Mouse (Mus musculus): Measurements from ENCODE around the gene 4932438A13Rik. TPM values are rescaled to one million over a fixed set of nuclear protein-coding genes. Genes with fewer than 3 reads are reported as not detected.

Gene 4932438A13Rik
- polyA plus RNA-seq, 1 experiment: 1.1 TPM

- no peak for TF ChIP-seq GATA1 (IDR thresholded peaks at IDR 0.05; ENCODE audit: borderline replicate concordance, low read length)
- no peak for TF ChIP-seq FLI1 (IDR thresholded peaks at IDR 0.05; ENCODE audit: low read length)
- peaks cover 81% of the 10 kb centered on the region for H3K4me1 ChIP-seq
- H3K9me3 ChIP-seq: no peaks in the 10 kb centered on the region
- peaks cover 2% of the 10 kb centered on the region for H3K27me3 ChIP-seq (replicated peaks)
- H3K36me3 ChIP-seq (replicated peaks; ENCODE audit: low read length): no peaks in the 10 kb centered on the region
- H3K4me3 ChIP-seq (replicated peaks): no peak overlapping the region
Observed at GRCm38 (mm10) chr3:36835525-36836203, 27.2 kb upstream of the 4932438A13Rik start.

GRCm38 (mm10) chr3:36836833-36837232 is 26.1 kb upstream of the 4932438A13Rik start:
- no peaks in the 10 kb centered on the region for H3K36me3 ChIP-seq (replicated peaks; ENCODE audit: low read length)
- peaks cover 76% of the 10 kb centered on the region for H3K4me1 ChIP-seq
- TF ChIP-seq FLI1 (IDR thresholded peaks at IDR 0.05; ENCODE audit: low read length) (no peak), GATA1 (IDR thresholded peaks at IDR 0.05; ENCODE audit: borderline replicate concordance, low read length) (no peak)
- H3K4me3 ChIP-seq (replicated peaks): peak overlapping the region; percentile 64
- peaks cover 2% of the 10 kb centered on the region for H3K27me3 ChIP-seq (replicated peaks)
- no peaks in the 10 kb centered on the region for H3K9me3 ChIP-seq

GRCm38 (mm10) chr3:36840650-36841555 is 22.0 kb upstream of the 4932438A13Rik start:
- H3K27me3 ChIP-seq (replicated peaks): peaks cover 2% of the 10 kb centered on the region
- TF ChIP-seq GATA1 (IDR thresholded peaks at IDR 0.05; ENCODE audit: borderline replicate concordance, low read length): no peak
- no peak for TF ChIP-seq FLI1 (IDR thresholded peaks at IDR 0.05; ENCODE audit: low read length)
- H3K36me3 ChIP-seq (replicated peaks; ENCODE audit: low read length): peaks cover 6% of the 10 kb centered on the region
- H3K4me1 ChIP-seq: peaks cover 36% of the 10 kb centered on the region
- peaks cover 9% of the 10 kb centered on the region for H3K9me3 ChIP-seq
- peak overlapping the region; percentile 70 for H3K4me3 ChIP-seq (replicated peaks)

- Histone ChIP-seq H3K36me3 (replicated peaks; ENCODE audit: low read length) (no peaks in the 10 kb centered on the region), H3K9me3 (no peaks in the 10 kb centered on the region), H3K27me3 (replicated peaks) (no peaks in the 10 kb centered on the region), H3K4me1 (peaks cover 21% of the 10 kb centered on the region), H3K4me3 (replicated peaks) (peak overlapping the region; percentile 85)
- no peak; the same call in 2 of the 3 replicates for TF ChIP-seq GATA1 (IDR thresholded peaks at IDR 0.05; ENCODE audit: borderline replicate concordance, low read length)
- TF ChIP-seq FLI1 (IDR thresholded peaks at IDR 0.05; ENCODE audit: low read length): 0 out of 2 replicates have a peak, but pooled peaks have one; percentile 14
Observed at GRCm38 (mm10) chr3:36853733-36854440, 9.0 kb upstream of the 4932438A13Rik start.

GRCm38 (mm10) chr3:36861411-36862410 is 1.2 kb upstream of the 4932438A13Rik start:
- no peak for TF ChIP-seq GATA1 (IDR thresholded peaks at IDR 0.05; ENCODE audit: borderline replicate concordance, low read length)
- no peak for TF ChIP-seq FLI1 (IDR thresholded peaks at IDR 0.05; ENCODE audit: low read length)
- Histone ChIP-seq H3K36me3 (replicated peaks; ENCODE audit: low read length) (peaks cover 23% of the 10 kb centered on the region), H3K4me3 (replicated peaks) (peak overlapping the region; percentile 99), H3K4me1 (peaks cover 44% of the 10 kb centered on the region), H3K9me3 (no peaks in the 10 kb centered on the region), H3K27me3 (replicated peaks) (no peaks in the 10 kb centered on the region)

- TF ChIP-seq GATA1 (IDR thresholded peaks at IDR 0.05; ENCODE audit: borderline replicate concordance, low read length): no peak
- TF ChIP-seq FLI1 (IDR thresholded peaks at IDR 0.05; ENCODE audit: low read length): no peak
- Histone ChIP-seq H3K4me3 (replicated peaks) (peak overlapping the region; percentile 99), H3K9me3 (no peaks in the 10 kb centered on the region), H3K36me3 (replicated peaks; ENCODE audit: low read length) (peaks cover 38% of the 10 kb centered on the region), H3K4me1 (peaks cover 46% of the 10 kb centered on the region), H3K27me3 (replicated peaks) (no peaks in the 10 kb centered on the region)
Observed at GRCm38 (mm10) chr3:36863427-36863826, 523 bp downstream of the 4932438A13Rik start.

- TF ChIP-seq GATA1 (IDR thresholded peaks at IDR 0.05; ENCODE audit: borderline replicate concordance, low read length) (no peak), FLI1 (IDR thresholded peaks at IDR 0.05; ENCODE audit: low read length) (no peak)
- H3K4me1 ChIP-seq: peaks cover 46% of the 10 kb centered on the region
- H3K9me3 ChIP-seq: no peaks in the 10 kb centered on the region
- no peaks in the 10 kb centered on the region for H3K27me3 ChIP-seq (replicated peaks)
- H3K36me3 ChIP-seq (replicated peaks; ENCODE audit: low read length): peaks cover 38% of the 10 kb centered on the region
- peak overlapping the region; percentile 99 for H3K4me3 ChIP-seq (replicated peaks)
Observed at GRCm38 (mm10) chr3:36863881-36864280, 977 bp downstream of the 4932438A13Rik start.

- TF ChIP-seq FLI1 (IDR thresholded peaks at IDR 0.05; ENCODE audit: low read length): no peak
- no peak for TF ChIP-seq GATA1 (IDR thresholded peaks at IDR 0.05; ENCODE audit: borderline replicate concordance, low read length)
- Histone ChIP-seq H3K27me3 (replicated peaks) (no peaks in the 10 kb centered on the region), H3K36me3 (replicated peaks; ENCODE audit: low read length) (peaks cover 42% of the 10 kb centered on the region), H3K4me1 (peaks cover 46% of the 10 kb centered on the region), H3K9me3 (no peaks in the 10 kb centered on the region), H3K4me3 (replicated peaks) (no peak overlapping the region)
Observed at GRCm38 (mm10) chr3:36864466-36864865, 1.6 kb downstream of the 4932438A13Rik start.

All from megakaryocyte, embryonic 14.5 days (primary cell).